Mouse (Mus musculus) MEL (cell line): ENCODE results near the gene Zfp980.
"Not testable (repeated sequence)": the region's sequence is repeated elsewhere in the genome, so short reads cannot be mapped to it uniquely, and the experiment has no call there.

Experiments
- CTCF ChIP-seq, 3 experiments: IDR thresholded peaks in 2 of 3; conservative IDR thresholded peaks in 1 of 3; 2 replicates each; pipeline ENCODE4 v1.5.1; 2011 to 2012; ENCODE audit warnings: low read length in 3 of 3, low read depth in 2 of 3, mild to moderate bottlenecking in 2 of 3, improper control_type of control experiment in 1 of 3, inconsistent platforms in 1 of 3, mixed read lengths in 1 of 3, moderate library complexity in 1 of 3; ENCODE audit not compliant: control insufficient read depth in 1 of 3, insufficient read depth in 1 of 3, poor library complexity in 1 of 3, severe bottlenecking in 1 of 3
- EP300 ChIP-seq, 2 experiments: IDR thresholded peaks; 2 replicates each; pipeline ENCODE4 v1.6.1; 2011; ENCODE audit warnings: improper control_type of control experiment in 2 of 2, low read length in 2 of 2, low read depth in 1 of 2, mild to moderate bottlenecking in 1 of 2
- MAX ChIP-seq: IDR thresholded peaks from 2 replicates; pipeline ENCODE4 v1.6.1; 2011; ENCODE audit warnings: low read length, improper control_type of control experiment
- POLR2AphosphoS5 ChIP-seq: IDR thresholded peaks from 2 replicates; pipeline ENCODE4 v1.6.1; 2012; ENCODE audit warnings: low read depth, borderline replicate concordance, mild to moderate bottlenecking, inconsistent platforms, low read length, moderate library complexity, mixed read lengths
- ZC3H11A ChIP-seq: IDR thresholded peaks from 2 replicates; pipeline ENCODE4 v1.6.1; 2012; ENCODE audit warnings: low read depth, mild to moderate bottlenecking, inconsistent platforms, low read length, improper control_type of control experiment

DNA sequence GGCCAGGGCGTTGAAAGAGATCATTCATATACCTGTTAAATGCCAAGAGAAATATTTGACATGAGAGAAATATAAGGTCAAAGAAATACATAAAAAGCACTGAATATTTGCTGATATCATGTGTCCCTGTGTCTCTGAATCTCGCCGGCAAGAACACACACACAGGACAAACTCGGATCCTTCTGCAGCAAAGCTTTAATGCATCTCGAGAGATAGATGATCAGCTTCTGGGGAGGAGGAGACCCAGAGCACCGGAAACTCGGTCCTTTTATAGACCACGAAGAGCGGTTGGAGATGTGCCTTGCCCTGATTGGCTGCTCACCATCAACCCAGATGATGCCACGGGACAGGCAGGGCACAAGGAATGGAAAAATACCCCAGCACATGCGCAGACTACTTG lies 11.5 kb downstream of the Zfp980 start:
- TF ChIP-seq CTCF (IDR thresholded peaks at IDR 0.05 in 2 of 3, conservative IDR thresholded peaks at IDR 0.05 in 1 of 3; ENCODE audit: control insufficient read depth in 1 of 3, insufficient read depth in 1 of 3, low read depth in 2 of 3, low read length in 3 of 3, poor library complexity in 1 of 3, severe bottlenecking in 1 of 3); EP300 (IDR thresholded peaks at IDR 0.05; ENCODE audit: low read depth in 1 of 2, low read length in 2 of 2); MAX; POLR2AphosphoS5; ZC3H11A: not testable (repeated sequence)
